Mouse (Mus musculus): Measurements from ENCODE around the gene Arhgef17.

The Arhgef17 gene

GRCm38 (mm10) chr7:100931926-100932480 lies at the start of gene Arhgef17:
Gene Arhgef17, minus strand, starts transcription at chr7:100932107.
- DNase-seq: peak in 1 of 2 experiments; percentile 22

- no peak for DNase-seq
Measured at GRCm38 (mm10) chr7:100979175-100979574, 47.3 kb upstream of the Arhgef17 start.

- DNase-seq: no peak
Measured at GRCm38 (mm10) chr7:100978171-100978570, 46.3 kb upstream of the Arhgef17 start.

DNA sequence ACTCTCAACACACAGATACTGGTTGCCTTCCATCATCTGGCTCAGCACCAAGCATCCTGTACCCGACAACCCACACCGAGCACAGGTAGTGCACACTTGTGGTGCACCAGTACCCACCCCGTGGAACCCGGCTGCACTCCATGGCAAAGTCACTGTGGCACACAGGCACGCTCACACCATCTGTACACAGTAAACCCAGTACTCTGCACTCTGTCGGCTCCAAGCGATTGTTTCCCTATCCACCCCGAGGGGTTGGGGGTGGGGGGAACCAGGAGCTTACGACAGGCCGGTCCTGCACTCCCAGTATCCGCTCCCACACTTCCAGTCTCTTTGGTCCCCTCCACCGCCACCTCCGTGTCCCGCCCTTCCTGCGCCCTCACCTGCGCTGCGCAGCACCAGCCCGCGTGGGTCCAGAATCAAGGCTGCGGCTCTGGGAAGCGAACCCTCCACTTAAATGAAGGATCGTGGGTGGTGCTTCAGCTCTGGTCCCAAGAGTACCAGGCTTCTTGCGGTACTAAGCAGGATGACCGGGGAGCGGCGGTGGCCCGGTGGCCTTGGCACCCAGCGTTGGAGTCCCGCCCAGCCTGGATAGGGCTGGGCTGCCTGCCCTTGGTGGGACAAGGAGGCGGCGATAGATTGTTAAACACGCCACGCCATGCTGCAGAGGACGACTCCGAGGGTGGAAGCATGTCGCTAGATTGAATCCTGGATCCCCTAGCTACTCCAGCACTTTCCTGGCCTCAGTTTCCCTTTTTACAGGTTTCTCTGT lies 42.4 kb upstream of the Arhgef17 start, which contains the start of gene P2ry6:
TSS of gene P2ry6 (minus strand) at position 515 of the 769 bp plus-strand sequence.
- no peak for DNase-seq

- no peak for DNase-seq
Measured at GRCm38 (mm10) chr7:100972875-100973274, 41.0 kb upstream of the Arhgef17 start.

GRCm38 (mm10) chr7:100968874-100969659 lies 37.2 kb upstream of the Arhgef17 start:
- DNase-seq: no peak

GRCm38 (mm10) chr7:100968376-100968775 lies 36.5 kb upstream of the Arhgef17 start:
- no peak for DNase-seq

DNA sequence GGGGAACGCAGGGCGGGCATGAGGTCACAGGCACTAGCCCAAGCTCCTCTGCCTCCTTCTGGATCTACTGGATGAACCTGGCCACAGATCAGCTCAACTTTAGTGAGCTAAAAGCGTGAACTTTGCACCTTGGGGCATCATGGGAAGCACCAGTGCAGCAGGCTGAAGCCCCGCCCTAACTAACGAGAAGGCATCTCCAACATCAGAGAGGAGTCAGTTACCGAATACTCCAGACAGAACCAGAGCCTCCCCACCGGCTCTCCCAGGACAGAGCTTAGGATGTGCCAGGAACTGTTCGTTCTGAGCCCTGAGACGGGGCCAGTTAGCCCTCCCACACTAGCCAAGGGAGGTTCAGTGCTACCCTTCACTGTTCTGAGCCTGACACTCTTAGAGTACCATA lies 35.9 kb upstream of the Arhgef17 start:
- no peak for DNase-seq

- no peak for DNase-seq
Measured at GRCm38 (mm10) chr7:100966014-100966413, 34.1 kb upstream of the Arhgef17 start.

DNA sequence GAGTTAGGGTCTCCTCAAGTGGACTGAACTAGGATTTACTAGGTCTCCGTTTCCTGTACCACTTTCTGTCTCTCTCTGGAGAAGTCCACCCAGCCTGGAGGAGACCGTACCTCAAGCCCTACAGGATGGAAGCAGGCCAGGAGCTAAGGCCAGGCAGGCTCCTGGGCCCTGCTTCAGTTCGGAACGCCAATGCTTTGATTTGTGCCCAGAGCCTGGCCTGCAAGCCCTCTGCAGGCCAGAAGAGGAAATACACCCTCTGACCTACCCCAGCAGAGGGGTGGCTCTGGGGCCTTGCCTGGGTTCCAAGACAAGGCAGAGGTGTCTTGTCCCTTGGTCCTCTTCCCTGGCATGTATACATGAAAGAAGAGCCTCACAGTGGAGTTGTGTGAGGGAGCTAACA lies 33.2 kb upstream of the Arhgef17 start:
- DNase-seq: no peak

GRCm38 (mm10) chr7:100964242-100964641 lies 32.3 kb upstream of the Arhgef17 start:
- no peak for DNase-seq

DNA sequence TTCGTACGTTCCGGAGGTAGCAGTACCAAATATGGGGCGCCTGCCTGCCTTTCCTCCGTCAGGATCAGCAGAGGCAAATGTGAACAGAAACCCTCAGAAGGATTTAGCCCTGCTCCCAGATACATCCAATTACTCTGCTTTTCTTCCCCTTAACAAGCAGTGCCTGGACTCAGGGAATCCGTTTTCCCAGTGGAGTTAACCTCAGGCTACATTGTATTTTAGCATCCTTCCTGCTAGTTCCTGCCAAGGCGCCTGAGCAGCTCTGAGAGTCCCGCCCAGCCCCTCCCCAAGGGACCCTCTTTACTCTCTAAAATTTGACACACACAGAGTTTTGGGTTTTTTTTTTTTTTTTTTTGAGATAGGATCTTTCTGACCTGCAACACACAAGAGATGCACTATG lies 31.5 kb upstream of the Arhgef17 start:
- no peak for DNase-seq

DNA sequence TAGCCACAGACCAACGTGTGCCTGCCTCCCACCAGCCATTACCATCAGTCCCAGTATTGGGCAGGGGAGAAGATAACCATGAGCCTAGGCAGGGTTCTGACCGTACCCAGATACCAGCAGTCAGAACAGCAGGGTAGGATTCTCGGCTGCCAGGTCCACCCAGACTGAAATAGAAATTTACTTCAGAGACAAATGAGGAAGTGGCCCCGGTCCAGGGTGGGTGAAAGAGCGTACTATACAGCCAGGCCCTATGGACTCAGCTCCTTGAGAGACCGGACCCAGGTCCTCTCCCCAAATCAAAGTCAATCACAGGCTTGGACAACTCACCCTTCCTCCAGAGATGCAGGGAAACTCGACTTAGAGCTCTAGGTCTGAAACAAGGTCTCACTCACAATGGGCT lies 29.2 kb upstream of the Arhgef17 start:
- DNase-seq: no peak

DNA sequence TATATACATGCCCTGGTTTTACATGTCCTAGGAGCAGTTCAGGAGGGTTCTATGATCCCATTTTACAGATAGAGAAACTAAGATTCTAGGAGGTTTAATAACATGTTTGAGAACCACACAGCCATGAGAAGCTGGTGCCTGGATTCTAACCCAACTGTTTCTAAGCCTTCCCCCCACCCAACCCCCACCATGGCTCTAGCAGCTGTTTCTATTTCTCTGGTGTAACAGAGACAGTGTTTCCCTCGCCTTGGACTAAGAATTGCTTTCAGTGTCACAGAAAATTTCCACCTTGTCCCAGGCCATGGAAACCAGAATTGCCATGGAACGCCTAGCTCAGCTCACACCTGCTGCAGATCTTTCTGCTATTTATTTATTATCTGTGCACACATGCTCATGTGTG lies 28.6 kb upstream of the Arhgef17 start:
- DNase-seq: no peak

DNA sequence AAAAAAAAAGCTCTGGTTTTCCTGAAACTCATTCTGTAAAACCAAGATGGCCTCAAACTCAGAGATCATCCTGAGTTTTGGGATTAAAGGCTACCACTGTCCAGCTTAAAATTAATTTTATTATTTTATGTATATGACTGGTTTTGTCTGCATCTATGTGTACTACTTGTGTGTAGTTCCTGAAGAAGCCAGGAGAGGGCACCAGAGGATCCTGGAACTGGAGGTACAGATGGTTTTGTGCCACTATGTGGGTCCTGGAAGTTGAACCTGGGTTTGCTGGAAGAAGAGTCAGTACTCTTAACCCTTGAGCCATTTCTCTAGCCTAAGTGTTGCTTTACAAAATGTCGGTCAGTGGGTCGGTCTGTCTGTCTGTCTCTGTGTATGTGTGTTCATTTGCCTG lies 26.5 kb upstream of the Arhgef17 start:
- DNase-seq: no peak

DNA sequence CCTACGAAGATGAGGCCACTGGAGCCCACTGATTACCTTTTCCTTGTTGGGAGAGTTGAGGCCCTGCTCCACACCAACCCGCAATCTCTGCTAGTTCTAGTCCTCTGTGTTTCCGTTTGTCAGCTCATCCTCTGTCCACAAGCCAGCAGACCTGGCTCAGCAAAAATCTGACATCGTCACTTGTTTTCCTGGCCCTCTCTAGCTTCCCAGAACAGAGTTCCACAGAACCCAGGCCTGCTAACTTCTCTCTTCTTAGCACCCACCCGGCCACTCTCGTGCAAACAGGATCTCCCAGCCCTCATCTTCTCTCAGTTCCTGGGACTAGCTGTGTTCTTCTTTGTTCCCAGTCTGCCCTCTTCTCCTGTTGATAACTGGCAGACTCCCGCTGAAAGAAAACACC lies 20.8 kb upstream of the Arhgef17 start:
- DNase-seq: no peak

DNA sequence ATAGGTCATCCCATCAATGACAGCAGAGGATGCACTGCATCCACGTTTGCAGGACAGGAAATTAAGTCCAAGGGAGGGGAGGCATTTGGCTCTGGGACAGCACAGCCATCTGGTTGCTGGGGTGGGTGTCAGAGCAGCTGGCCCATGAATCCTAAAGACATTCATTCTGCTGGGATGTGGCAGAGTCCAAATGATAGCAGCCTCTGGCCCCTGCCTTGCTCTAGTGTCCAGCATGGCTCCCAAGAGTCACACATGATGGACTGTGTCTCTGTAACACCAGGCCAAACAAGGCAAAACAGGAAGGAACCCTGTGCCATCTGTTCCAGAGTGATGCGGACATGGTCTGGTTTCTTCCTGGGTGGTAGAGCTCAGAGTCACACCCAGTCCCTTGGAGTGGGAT lies 20.0 kb upstream of the Arhgef17 start:
- no peak for DNase-seq

GRCm38 (mm10) chr7:100950481-100951010 lies 18.6 kb upstream of the Arhgef17 start:
- DNase-seq: peak; percentile 16 to 24

GRCm38 (mm10) chr7:100950031-100950430 lies 18.1 kb upstream of the Arhgef17 start:
- DNase-seq: no peak

- DNase-seq: no peak
Measured at GRCm38 (mm10) chr7:100944738-100945137, 12.8 kb upstream of the Arhgef17 start.

DNA sequence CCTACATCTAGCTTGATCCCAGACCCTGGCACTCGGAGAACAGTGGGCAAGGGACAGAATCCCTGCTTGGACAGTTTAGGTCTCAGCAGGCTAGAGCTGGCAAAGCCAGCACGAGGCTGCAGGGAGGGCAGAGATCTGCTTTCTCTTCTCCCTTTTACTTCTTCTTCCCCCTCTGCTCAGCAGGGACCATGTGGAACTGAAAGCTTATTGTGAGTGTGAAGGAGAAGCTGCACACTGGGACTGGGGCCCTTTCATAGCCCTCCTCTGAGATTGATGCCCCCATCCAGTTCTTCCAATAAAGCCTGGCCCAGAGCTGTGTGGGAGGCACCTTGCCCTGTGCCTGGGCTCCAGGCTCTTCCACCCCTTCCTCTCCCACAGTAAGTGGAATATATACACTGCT lies 12.4 kb upstream of the Arhgef17 start:
- DNase-seq: no peak

DNA sequence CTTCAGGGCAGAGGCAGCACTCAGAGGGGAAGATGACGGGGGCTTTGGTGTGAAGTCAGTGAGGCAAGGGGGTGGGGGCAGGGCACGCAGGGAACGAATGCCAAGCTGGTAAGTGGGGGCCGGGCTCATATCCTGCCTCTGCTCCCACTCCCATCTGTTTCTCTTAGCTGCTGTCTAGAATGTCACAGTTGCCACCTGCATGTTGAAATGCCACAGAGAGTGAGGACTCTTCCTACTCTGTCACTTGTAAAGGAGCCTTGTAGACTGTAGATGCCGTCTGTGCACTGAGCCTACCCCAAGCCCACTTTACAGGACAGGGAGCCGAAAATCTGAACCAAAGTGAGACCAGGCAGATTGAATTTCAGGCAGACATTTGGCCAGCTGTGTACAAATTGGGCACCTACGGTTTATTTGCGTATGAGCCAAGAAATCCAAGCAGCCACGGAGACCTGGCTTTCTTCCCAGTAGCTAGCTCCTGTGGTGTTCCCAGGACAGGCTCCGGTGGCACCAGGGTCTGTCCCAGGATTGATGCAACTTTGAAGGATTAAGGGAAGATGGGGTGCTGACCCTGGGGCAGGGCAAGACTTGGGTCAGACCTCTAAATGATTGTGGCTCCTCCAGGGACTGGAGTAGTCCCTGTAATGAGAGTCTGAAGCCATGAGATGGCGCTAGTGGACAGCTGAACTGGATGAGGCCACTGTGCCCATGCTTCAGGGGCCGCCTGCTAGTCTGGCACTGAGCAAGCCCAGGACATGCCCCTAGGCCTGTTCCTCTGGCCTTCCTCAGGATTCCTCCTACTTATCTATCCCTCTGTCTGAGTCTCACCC lies 11.1 kb upstream of the Arhgef17 start:
- peak; percentile 11 to 22 for DNase-seq

GRCm38 (mm10) chr7:100941169-100941568 lies 9.3 kb upstream of the Arhgef17 start:
- no peak for DNase-seq

Measured in thymus, postnatal 36 days (tissue).